Mouse (Mus musculus) stomach, postnatal 0 days (tissue): ENCODE results near the gene Itpk1. TPM values are rescaled to one million over a fixed set of nuclear protein-coding genes. Genes with fewer than 3 reads are reported as not detected.
A peak's percentile ranks its signal among the peaks of the same experiment; 100 is the strongest.

Experiments used
- ATAC-seq: fragments of 200-750 bp; cut with Nextera tagmentation; 2 replicates; pipeline ENCODE4 v1.8.0; 2017; ENCODE audit not compliant: low FRiP score, low TSS enrichment
- DNase-seq: peaks from one replicate; pipeline ENCODE4 v3.0.0-alpha.2; 2016; ENCODE audit warnings: low spot score
- H3K27ac ChIP-seq: fragments of 300-500 bp; sonication (generic); replicated peaks from 2 replicates; pipeline ENCODE4 v1.5.1; 2014; ENCODE audit warnings: mild to moderate bottlenecking, control low read depth
- H3K27me3 ChIP-seq: fragments of 300-500 bp; sonication (generic); 2 replicates; pipeline ENCODE4 v1.6.1; 2014; ENCODE audit warnings: low read length; ENCODE audit not compliant: control insufficient read depth, insufficient read depth
- H3K36me3 ChIP-seq: fragments of 300-500 bp; sonication (generic); 2 replicates; pipeline ENCODE4 v1.6.1; 2014; ENCODE audit warnings: low read length, mixed read lengths; ENCODE audit not compliant: control insufficient read depth, insufficient read depth
- H3K4me1 ChIP-seq: fragments of 300-500 bp; sonication (generic); replicated peaks from 2 replicates; pipeline ENCODE4 v1.6.1; 2014; ENCODE audit warnings: antibody characterized with exemption; ENCODE audit not compliant: control insufficient read depth, insufficient read depth
- H3K4me2 ChIP-seq: fragments of 300-500 bp; sonication (generic); replicated peaks from 2 replicates; pipeline ENCODE4 v1.6.1; 2014; ENCODE audit warnings: low read depth, mild to moderate bottlenecking, control low read depth, moderate library complexity
- H3K4me3 ChIP-seq: fragments of 300-500 bp; sonication (generic); 2 replicates; pipeline ENCODE4 v1.5.1; 2014; ENCODE audit warnings: low read depth, low read length, control low read depth
- H3K9ac ChIP-seq: fragments of 300-500 bp; sonication (generic); 2 replicates; pipeline ENCODE4 v1.6.1; 2014; ENCODE audit warnings: mild to moderate bottlenecking, low read length, control low read depth, mixed read lengths
- H3K9me3 ChIP-seq: fragments of 300-500 bp; sonication (generic); 2 replicates; pipeline ENCODE4 v1.6.1; 2016; ENCODE audit warnings: low read length; ENCODE audit not compliant: control insufficient read depth
- CTCF ChIP-seq: IDR thresholded peaks from 2 replicates; pipeline ENCODE4 v1.5.1; 2016; ENCODE audit warnings: antibody characterized with exemption, low read depth, mild to moderate bottlenecking, moderate library complexity
- EP300 ChIP-seq: optimal IDR thresholded peaks from 2 replicates; pipeline ENCODE3; 2016; ENCODE audit warnings: antibody characterized with exemption
- WGBS: fragments of 180-500 bp; shearing (Covaris S2); extraction: QIAGEN DNeasy Blood & Tissue Kit; methylation state at CpG from one replicate; pipeline ENCODE4 v1.1.7; 2014; 5-methylcytosine and 5-hydroxymethylcytosine counted together
- polyA plus RNA-seq: library from polyadenylated mRNA; unstranded; fragments of >200 nt; fragmentation: Nextera tagmentation; extraction: Ambion mirVana; gene quantifications from 2 replicates; pipeline ENCODE4 v1.2.1, GENCODE M21; 2015

Itpk1 gene
- polyA plus RNA-seq, 1 experiment from 2014 or later, result 21.5 TPM

DNA sequence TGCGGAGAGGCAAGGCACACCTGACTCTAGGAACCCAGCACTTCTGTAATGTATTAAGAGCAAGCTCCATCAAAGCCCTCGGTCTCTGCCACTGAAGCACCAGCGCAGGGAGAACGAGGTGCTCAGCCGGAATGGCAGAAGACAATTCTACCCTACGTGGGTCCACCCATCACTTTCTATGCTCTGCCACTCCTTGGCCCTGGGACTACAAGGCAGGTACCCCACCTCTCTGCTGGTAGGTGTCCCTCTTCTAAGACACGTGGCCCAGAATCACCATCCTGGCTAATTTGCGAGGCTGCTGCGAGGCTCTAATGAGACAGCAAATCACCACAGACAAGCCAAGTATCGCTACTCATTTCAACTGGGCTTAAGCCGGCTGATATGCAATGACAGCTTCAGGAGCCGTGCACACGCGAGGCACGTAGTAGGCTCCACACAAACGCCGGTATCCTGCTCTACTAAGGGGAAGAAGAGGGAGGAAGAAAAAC, 765 bp downstream of the Itpk1 start:
- H3K4me2 ChIP-seq, result peak overlapping the region; percentile 95
- H3K9me3 ChIP-seq, result no peaks in the 10 kb centered on the region
- no peak for DNase-seq
- TF ChIP-seq EP300 (no peak), CTCF (no peak)
- no peak for ATAC-seq
- peak overlapping the region; percentile 94 for H3K27ac ChIP-seq
- no peaks in the 10 kb centered on the region for H3K27me3 ChIP-seq
- H3K4me3 ChIP-seq, result peak overlapping the region; percentile 79
- no peaks in the 10 kb centered on the region for H3K36me3 ChIP-seq
- peaks cover 2% of the 10 kb centered on the region; the same call in 1 of the 2 replicates for H3K4me1 ChIP-seq
- peak overlapping the region; percentile 79 for H3K9ac ChIP-seq
- WGBS, result 11% methylated on average over 17 of the region's 17 CpGs

- 53% methylated on average over 6 of the region's 6 CpGs for WGBS
- H3K36me3 ChIP-seq, result no peaks in the 10 kb centered on the region
- peak overlapping the region; percentile 79 for H3K4me3 ChIP-seq
- H3K9me3 ChIP-seq, result no peaks in the 10 kb centered on the region
- peak overlapping the region; percentile 53 for H3K9ac ChIP-seq
- no peaks in the 10 kb centered on the region for H3K27me3 ChIP-seq
- ATAC-seq (no peak), DNase-seq (no peak)
- H3K4me2 ChIP-seq, result peak overlapping the region; percentile 95
- peaks cover 3% of the 10 kb centered on the region; the same call in 1 of the 2 replicates for H3K4me1 ChIP-seq
- TF ChIP-seq CTCF (no peak), EP300 (no peak)
- no peak overlapping the region for H3K27ac ChIP-seq
Observed at GRCm38 (mm10) chr12:102703441-102703840, 1.3 kb downstream of the Itpk1 start.

DNA sequence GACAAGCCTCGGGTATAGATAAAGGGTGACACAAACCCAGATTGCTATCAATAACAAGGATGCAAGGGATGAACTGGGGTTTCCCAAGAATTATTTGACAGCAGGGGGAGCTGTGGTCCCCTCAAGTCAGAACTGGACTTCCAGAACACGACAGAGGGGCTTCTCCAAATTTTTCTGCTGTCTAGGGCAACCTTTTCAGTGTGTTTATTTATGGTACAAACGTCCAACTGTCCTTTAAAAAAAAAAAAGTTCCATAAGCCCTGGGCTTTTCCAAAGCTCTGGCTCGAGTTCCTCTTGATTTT, 1.7 kb downstream of the Itpk1 start:
- TF ChIP-seq EP300, result no peak
- peak; percentile 63 for TF ChIP-seq CTCF
- H3K36me3 ChIP-seq, result no peaks in the 10 kb centered on the region
- H3K27ac ChIP-seq, result peak overlapping the region; percentile 73; the same call in 1 of the 2 replicates
- no peaks in the 10 kb centered on the region for H3K9me3 ChIP-seq
- H3K4me2 ChIP-seq, result peak overlapping the region; percentile 95
- DNase-seq, result no peak
- peaks cover 7% of the 10 kb centered on the region for H3K4me1 ChIP-seq
- ATAC-seq, result no peak
- WGBS, result 15% methylated on average over 4 of the region's 4 CpGs
- H3K9ac ChIP-seq, result peak overlapping the region; percentile 53; the same call in 1 of the 2 replicates
- peak overlapping the region; percentile 79 for H3K4me3 ChIP-seq
- H3K27me3 ChIP-seq, result no peaks in the 10 kb centered on the region

GRCm38 (mm10) chr12:102702356-102703110, 2.2 kb downstream of the Itpk1 start:
- Histone ChIP-seq H3K9ac (peak overlapping the region; percentile 48; the same call in 1 of the 2 replicates), H3K36me3 (no peaks in the 10 kb centered on the region), H3K27me3 (no peaks in the 10 kb centered on the region), H3K4me3 (peak overlapping the region; percentile 79), H3K9me3 (no peaks in the 10 kb centered on the region), H3K27ac (peak overlapping the region; percentile 73), H3K4me1 (peaks cover 8% of the 10 kb centered on the region), H3K4me2 (peak overlapping the region; percentile 95)
- TF ChIP-seq CTCF, result peak; percentile 78
- no peak for TF ChIP-seq EP300
- DNase-seq (peak; percentile 78), ATAC-seq (no peak)
- 14% methylated on average over 15 of the region's 15 CpGs for WGBS

DNA sequence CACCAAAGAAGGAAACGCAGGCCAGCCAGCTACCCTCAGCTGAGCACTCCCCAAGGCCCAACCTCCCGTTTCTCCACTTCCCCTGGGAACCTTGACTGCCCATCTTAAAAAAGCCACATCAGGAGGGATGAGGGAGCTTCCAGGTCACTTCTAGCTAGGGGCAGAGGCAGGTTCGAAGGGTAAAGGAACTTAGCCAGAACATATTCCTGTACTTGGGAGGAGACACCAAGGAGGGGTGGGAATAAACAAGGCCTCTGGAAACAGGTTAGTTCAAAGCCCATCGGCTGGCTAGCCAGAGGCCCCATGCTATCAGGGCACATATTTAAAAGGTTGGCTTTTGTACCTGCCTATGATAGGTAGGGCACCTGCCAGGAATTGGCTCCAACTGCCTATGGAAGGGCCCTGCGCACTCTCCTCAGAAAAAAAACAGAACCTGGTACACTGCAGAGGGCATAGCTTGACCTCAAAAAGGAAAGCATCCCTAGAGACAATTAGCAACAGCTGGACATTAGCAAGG, 3.0 kb downstream of the Itpk1 start:
- no peak overlapping the region for H3K4me3 ChIP-seq
- 85% methylated on average over 5 of the region's 5 CpGs for WGBS
- H3K27ac ChIP-seq, result no peak overlapping the region

DNA sequence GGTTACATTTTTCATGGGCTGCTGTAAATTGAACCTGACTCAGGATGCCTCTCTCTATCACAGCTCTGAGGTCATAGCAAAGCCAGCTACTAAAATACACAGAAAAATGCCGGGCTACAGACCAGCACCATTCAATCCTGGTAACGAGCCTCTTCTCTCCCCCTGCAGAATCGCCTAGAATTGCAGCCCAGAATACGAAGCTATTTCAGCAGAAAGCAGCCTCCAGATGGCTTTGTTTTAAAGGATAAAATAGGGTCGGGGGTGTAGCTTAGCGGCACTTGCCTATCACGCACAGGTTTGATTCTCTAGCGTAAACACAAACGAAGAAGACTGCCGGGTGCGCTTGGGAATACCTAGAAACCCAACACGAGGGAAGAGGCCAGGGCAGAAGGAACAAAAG, 4.3 kb downstream of the Itpk1 start:
- H3K4me1 ChIP-seq, result peaks cover 13% of the 10 kb centered on the region
- no peaks in the 10 kb centered on the region for H3K9me3 ChIP-seq
- H3K4me2 ChIP-seq, result no peak overlapping the region
- no peak overlapping the region for H3K27ac ChIP-seq
- DNase-seq, result no peak
- 54% methylated on average over 12 of the region's 12 CpGs for WGBS
- no peak overlapping the region for H3K9ac ChIP-seq
- H3K4me3 ChIP-seq, result no peak overlapping the region
- no peaks in the 10 kb centered on the region for H3K36me3 ChIP-seq
- TF ChIP-seq CTCF, result no peak
- TF ChIP-seq EP300, result no peak
- ATAC-seq, result no peak
- no peaks in the 10 kb centered on the region for H3K27me3 ChIP-seq

More for the DNA sequence above, 3.0 kb downstream of the Itpk1 start:
- Histone ChIP-seq H3K9me3 (no peaks in the 10 kb centered on the region), H3K4me2 (no peak overlapping the region; the same call in 1 of the 2 replicates), H3K9ac (no peak overlapping the region), H3K36me3 (no peaks in the 10 kb centered on the region), H3K4me1 (peaks cover 11% of the 10 kb centered on the region), H3K27me3 (no peaks in the 10 kb centered on the region)
- DNase-seq (no peak), ATAC-seq (no peak)
- no peak for TF ChIP-seq EP300
- no peak for TF ChIP-seq CTCF
